Mouse (Mus musculus) bone marrow macrophage, adult 2 months (primary cell): ENCODE data around the gene Cldnd1. TPM values are rescaled to one million over a fixed set of nuclear protein-coding genes. Genes with fewer than 3 reads are reported as not detected.

Source experiments
- H3K27ac ChIP-seq: 2 replicates; pipeline ENCODE4 v1.5.1; 2012; ENCODE audit warnings: low read depth, low read length; ENCODE audit not compliant: insufficient read depth
- H3K4me1 ChIP-seq: 2 replicates; pipeline ENCODE4 v1.6.1; 2012; ENCODE audit warnings: low read length; ENCODE audit not compliant: control insufficient read depth, insufficient read depth
- H3K4me3 ChIP-seq: 2 replicates; pipeline ENCODE4 v1.5.1; 2012; ENCODE audit warnings: mild to moderate bottlenecking, low read length, moderate library complexity; ENCODE audit not compliant: insufficient read depth
- CTCF ChIP-seq: IDR thresholded peaks from 2 replicates; pipeline ENCODE4 v1.5.1; 2012; ENCODE audit warnings: low read depth, mild to moderate bottlenecking, low read length, moderate library complexity
- POLR2A ChIP-seq: IDR thresholded peaks from 2 replicates; pipeline ENCODE4 v1.6.1; 2012; ENCODE audit warnings: mild to moderate bottlenecking, low read depth, low read length, borderline replicate concordance
- polyA plus RNA-seq: library from polyadenylated mRNA; stranded (reverse); fragments of >200 nt; gene quantifications from 2 replicates; pipeline ENCODE4 v1.2.4, GENCODE M21; 2012; ENCODE audit not compliant: missing spikeins, insufficient read depth, insufficient read length

The Cldnd1 gene
- polyA plus RNA-seq, 1 experiment, result 19.7 TPM

DNA sequence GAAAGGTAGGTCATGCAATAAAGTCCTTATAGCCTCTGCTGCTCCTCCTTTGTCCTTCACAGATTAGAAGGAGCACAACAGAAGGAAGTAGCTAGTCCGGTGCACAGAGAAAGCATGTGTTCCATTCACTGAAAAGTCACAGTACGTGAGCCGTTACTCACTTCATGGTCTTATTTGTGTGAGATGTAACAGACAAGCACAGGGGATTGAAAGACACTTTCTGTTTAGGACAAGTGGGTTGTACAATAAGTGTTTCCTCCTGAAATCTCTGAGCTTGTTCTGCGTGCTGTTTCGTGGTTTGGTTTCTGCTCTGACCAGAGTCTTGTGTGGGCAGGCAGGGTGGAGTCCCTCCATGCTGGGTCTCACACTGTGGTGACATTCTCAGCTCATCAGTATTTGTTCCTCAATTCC lies 37.4 kb upstream of the Cldnd1 start:
- Histone ChIP-seq H3K4me1 (peaks cover 8% of the 10 kb centered on the region; the same call in 1 of the 2 replicates), H3K4me3 (peak overlapping the region; percentile 1; the same call in 1 of the 2 replicates), H3K27ac (peak overlapping the region; percentile 0; the same call in 1 of the 2 replicates)
- TF ChIP-seq CTCF (no peak), POLR2A (no peak)

DNA sequence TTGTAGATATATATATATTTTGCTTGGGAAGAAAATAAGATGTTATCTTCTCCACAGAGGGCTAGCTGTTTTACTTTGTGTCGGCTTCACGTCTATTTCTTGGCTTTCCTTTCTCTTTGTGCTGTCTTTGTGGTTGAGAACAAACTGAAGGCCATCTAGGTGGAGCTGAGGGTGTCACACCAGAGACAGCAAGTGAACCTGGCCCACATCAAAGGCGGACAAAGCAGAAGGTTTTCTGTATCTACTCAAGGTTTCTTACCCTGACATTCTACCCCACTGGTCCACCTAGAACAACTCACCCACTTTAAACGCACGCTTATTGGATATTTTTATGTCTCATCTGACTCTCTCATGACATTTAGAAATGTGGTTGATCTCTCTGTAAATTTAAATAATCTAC lies 33.6 kb upstream of the Cldnd1 start:
- H3K4me3 ChIP-seq, result no peak overlapping the region
- TF ChIP-seq CTCF, result no peak
- TF ChIP-seq POLR2A, result no peak
- peaks cover 6% of the 10 kb centered on the region; the same call in 1 of the 2 replicates for H3K4me1 ChIP-seq

DNA sequence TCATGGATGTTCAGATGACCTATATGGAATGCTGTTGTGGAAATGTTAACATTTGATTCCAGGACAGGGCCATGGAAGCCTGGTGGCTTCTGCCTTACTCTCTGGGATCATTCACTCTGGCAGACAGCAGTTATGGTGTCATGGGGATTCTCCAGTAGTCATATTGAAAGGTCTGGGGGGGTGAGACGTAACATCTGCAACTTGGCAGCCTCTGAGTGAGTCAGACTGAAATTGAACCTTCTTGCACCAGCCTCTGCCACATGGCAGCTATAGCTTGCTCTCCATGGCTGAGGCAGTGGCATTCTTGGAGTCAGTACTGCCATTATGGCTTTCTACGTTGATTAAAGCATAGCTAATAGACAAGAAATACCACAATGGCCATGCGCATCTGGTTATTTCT lies 30.9 kb upstream of the Cldnd1 start:
- Histone ChIP-seq H3K4me3 (no peak overlapping the region), H3K4me1 (no peaks in the 10 kb centered on the region), H3K27ac (no peak overlapping the region)
- TF ChIP-seq POLR2A (no peak), CTCF (no peak)

More for the DNA sequence above, 33.6 kb upstream of the Cldnd1 start:
- no peak overlapping the region for H3K27ac ChIP-seq

DNA sequence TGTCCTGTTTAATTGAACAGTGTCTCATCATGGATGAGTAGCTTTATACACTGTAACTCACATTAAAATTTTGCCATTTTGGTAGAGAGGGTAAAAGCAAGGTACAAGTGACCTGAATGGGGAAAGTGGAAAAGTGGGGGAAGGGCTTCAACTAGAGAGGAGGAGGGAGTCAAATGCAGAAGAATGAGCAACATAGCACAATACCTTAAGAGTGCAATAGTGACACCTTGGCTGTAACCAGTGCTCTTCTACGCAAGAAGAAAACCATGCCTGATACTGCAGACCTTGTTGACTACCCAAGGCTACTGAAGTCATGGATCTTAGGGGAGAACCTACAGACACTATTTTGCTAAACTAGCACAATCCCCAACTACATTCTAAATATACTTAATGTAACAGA lies 30.4 kb upstream of the Cldnd1 start:
- Histone ChIP-seq H3K4me1 (no peaks in the 10 kb centered on the region), H3K27ac (no peak overlapping the region), H3K4me3 (no peak overlapping the region)
- TF ChIP-seq POLR2A (no peak), CTCF (no peak)

DNA sequence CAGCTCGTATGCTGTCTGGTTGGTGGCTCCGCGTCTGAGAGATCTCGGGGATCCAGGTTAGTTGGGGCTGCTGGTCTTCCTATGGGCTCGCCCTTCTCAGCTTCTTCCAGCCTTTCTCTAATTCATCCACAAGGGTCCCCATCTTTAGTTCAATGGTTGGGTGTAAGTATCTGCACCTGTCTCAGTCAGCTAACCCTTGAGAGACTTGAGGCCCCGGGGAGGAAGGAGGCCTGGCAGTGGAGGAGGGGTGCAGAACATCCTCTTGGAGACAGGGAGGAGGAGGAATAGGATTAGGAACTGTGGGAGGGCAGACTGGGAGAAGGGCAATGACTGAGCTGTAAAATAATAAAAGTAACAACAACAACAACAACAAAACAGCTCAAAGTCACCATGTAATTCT lies 27.5 kb upstream of the Cldnd1 start:
- Histone ChIP-seq H3K4me3 (no peak overlapping the region), H3K27ac (no peak overlapping the region), H3K4me1 (no peaks in the 10 kb centered on the region)
- TF ChIP-seq CTCF (no peak), POLR2A (no peak)

DNA sequence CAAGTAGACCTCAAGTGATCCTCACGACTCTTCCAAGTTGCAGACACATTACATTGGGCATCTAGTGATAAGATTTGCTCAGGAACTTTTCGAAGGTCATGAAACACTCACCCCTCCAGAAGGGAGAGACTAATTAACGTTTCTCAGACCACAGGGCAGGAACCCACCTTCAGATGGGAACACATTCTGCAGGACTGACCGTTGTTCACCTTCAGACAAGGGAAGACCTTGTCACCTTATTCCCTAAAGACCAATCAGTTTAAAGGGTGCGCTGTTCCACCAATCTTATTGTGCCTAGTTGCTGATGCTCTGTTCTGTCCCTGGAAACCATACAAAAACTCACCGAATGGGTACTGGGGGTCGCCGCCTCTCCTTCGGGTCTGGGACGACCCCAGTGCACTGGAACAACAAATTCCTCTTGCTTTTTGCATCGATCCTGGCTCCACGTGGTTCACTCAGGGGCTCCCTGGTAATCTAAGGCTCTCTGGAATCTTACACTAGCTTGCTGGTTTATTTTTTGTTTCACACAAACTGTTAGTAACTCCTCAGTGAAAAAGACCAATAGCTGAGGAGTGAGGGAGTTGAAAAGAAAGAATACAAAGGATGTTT lies 26.8 kb upstream of the Cldnd1 start:
- H3K4me3 ChIP-seq, result no peak overlapping the region
- H3K4me1 ChIP-seq, result no peaks in the 10 kb centered on the region
- no peak overlapping the region for H3K27ac ChIP-seq
- no peak for TF ChIP-seq CTCF
- TF ChIP-seq POLR2A, result no peak

DNA sequence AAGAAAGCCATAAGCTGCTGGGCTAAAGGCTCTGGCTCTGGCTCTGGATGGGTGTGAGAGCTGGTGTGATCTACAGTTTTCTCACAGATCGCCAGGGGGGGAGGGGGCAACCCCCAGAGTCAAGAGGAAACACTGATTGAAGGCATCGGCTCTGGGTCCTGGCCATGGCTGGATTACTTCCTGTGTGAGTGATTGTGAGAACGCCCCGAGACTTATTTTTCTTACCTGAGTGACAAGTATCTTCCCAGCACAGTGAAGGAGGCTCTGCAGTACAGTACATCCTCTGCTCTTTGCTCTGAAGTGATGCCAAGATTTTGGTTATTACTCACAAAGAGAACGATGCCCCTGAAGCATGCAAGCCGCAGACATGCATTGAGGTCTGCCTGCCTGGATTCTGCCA lies 25.9 kb upstream of the Cldnd1 start:
- Histone ChIP-seq H3K4me1 (no peaks in the 10 kb centered on the region), H3K4me3 (no peak overlapping the region), H3K27ac (no peak overlapping the region)
- no peak for TF ChIP-seq CTCF
- no peak for TF ChIP-seq POLR2A

DNA sequence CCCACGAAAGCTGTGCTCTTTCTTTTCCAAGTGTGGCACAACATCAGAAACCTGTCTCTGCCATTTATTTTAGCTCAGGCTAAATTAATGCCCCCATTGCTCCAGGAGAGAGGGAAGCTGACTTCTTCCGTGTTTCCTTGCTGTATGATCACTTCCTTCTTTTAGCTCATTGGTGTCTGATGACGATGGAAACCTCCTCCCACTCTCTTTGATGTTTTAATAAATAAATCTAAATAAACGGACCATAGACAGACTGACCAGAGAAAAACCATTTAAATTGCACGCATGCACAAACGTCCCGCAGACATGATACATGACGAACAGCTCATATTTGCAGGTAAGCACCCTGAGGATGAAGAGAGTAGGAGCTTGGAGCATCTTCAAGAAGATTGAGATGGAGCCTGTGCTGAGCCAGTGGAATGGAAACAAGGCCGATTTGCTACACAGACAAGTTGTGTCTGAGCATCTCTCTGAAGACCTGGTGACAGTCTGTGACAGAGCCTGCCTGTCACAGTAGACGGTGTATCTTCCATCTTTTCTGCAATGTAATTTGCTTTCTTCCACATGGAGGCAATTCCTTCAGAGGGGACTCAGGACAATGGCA lies 25.3 kb upstream of the Cldnd1 start:
- Histone ChIP-seq H3K27ac (no peak overlapping the region), H3K4me3 (no peak overlapping the region), H3K4me1 (no peaks in the 10 kb centered on the region)
- TF ChIP-seq POLR2A (no peak), CTCF (no peak)

DNA sequence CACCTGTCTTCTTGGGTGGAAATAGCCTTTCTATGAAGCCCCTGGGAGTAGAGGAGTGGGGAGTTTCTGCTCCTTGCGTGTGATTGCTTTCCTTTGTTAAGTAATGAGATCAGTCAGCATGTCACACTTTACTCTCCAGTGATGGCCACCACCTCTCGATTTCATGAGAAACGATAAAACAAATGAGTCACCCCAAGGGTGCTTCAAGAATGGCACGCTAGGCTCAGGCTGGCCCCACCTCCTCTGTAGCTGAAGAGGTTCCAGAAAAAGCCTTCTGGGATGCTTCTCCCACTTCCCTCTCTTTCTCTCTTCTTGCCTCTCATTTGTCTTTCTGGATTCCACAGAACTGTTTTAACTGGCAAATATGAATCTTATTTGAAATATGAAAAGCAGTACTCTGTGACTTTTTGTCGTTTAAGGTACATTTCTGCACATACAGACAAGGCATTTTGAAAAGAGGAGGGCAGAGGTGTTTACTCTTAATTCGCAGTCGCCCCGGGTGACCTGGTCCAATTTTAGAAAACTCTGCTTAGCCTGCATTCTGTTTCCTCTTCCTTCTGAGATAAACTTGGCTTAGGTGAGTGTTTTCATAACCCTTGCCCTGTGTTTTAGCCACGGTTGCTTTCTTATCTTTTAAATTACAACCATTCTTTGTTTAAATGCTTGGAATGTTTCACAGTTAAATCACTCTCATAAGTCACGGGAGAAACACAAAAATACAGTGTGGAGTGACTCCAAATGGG lies 24.2 kb upstream of the Cldnd1 start:
- Histone ChIP-seq H3K4me3 (no peak overlapping the region), H3K4me1 (no peaks in the 10 kb centered on the region), H3K27ac (no peak overlapping the region)
- TF ChIP-seq POLR2A (no peak), CTCF (no peak)

DNA sequence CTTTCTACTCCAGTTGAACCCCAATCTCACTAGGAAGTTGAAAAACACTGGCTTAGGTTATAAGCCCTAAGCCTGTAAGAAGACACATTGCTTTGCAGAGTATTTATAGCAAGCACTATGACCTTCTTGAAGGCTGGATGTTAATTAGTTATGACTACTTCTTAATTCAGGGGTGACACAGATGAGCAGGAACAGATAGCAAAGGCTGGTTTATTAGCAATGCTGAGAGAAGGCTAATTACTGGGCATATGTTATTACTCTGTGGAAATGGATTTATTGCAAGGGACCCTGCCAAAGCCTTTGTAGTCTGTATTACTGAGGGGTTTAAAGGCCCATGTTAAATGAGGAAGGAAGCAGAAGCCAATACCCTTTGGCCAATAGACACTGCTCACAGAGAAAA lies 22.7 kb upstream of the Cldnd1 start:
- Histone ChIP-seq H3K4me1 (no peaks in the 10 kb centered on the region), H3K4me3 (no peak overlapping the region), H3K27ac (no peak overlapping the region)
- no peak for TF ChIP-seq CTCF
- TF ChIP-seq POLR2A, result no peak
